Mouse (Mus musculus) megakaryocyte-erythroid progenitor cell, adult 5-6 weeks (primary cell): ENCODE data around the gene Irf9. TPM values are rescaled to one million over a fixed set of nuclear protein-coding genes. Genes with fewer than 3 reads are reported as not detected.
A peak's percentile ranks its signal among the peaks of the same experiment; 100 is the strongest.

Source experiments
- ATAC-seq: replicated peaks from 2 replicates; pipeline ENCODE4 v1.8.0; 2016; ENCODE audit warnings: mild to moderate bottlenecking, inconsistent platforms; ENCODE audit not compliant: severe bottlenecking, poor library complexity, low FRiP score, low TSS enrichment
- total RNA-seq, 2 experiments: library from RNA; stranded (forward) in 1 of 2; stranded (reverse) in 1 of 2; fragments of 200-1000, 215-1000 nt in 1 of 2; fragments of >200 nt in 1 of 2; fragmentation: Nextera tagmentation in 1 of 2; gene quantifications; 2 replicates each; pipeline ENCODE4 v1.2.3; 2014 to 2017

Irf9 gene
- total RNA-seq, 2 experiments from 2014 or later, result 41.7 to 65.2 TPM

- no peak for ATAC-seq
These were observed 23.6 kb upstream of the Irf9 start for GRCm38 (mm10) chr14:55579511-55580496.

DNA sequence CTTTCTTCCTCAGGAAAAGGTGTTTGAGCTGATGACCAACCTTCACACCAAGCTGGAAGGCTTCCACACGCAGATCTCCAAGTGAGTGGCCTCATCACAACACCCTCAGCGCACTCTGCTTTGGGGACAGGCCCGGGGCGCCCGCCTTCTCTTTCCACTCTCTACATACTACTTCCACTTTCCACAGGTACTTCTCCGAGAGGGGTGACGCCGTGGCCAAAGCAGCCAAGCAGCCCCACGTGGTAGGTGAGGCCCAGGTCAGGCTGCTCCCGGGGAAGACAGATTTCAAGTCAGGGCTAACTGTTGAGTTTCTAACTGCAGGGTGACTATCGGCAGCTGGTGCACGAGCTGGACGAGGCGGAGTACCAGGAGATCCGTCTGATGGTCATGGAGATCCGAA is 22.6 kb upstream of the Irf9 start:
- ATAC-seq, result no peak

GRCm38 (mm10) chr14:55581981-55582681 is 21.2 kb upstream of the Irf9 start:
- ATAC-seq, result no peak

DNA sequence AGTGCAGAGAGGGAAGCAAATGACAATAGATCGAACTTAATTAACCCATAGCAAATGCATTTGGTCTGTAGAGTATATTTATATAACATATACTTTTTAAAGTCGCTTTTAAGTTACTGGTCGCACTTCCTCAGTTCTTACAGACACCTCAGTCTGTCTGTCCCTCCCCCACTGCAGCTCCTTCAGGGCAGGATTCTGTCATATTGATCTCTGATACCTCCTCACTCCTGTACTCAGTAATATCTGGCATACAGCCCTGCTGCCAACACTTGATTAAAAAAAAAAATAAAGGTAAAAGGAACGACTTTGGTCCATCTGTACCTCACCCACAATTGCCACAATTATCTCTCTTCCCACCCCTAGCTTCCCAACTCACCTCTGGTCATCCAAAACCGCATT is 19.1 kb upstream of the Irf9 start:
- ATAC-seq, result no peak

- ATAC-seq, result peak; percentile 85
These were observed 18.4 kb upstream of the Irf9 start, which contains the start of gene Emc9 for GRCm38 (mm10) chr14:55584702-55585565. TSS of gene Emc9 (minus strand) at chr14:55585302.

GRCm38 (mm10) chr14:55585566-55585960 is 17.8 kb upstream of the Irf9 start:
- ATAC-seq, result peak; percentile 12

DNA sequence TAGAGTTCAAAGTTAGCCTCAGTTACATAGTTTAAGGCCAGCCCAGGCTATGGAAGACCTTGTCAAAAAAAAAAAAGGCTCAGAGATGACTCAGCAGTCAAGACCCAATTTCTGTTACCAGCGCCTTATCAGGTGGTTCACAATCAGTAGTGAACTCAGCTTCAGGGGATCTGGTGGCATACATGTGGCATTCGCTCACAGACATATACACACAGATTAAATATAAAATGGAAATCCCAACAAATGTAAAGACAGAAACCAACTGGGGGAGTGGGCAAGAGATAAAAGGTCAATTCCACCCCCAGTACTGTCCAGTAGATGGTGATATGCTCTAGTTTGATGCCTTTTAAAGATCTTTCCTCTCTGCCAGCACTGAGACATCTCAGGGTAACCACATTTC is 17.2 kb upstream of the Irf9 start:
- peak; percentile 50 for ATAC-seq

- ATAC-seq, result no peak
These were observed 14.1 kb upstream of the Irf9 start for GRCm38 (mm10) chr14:55589271-55589670.

DNA sequence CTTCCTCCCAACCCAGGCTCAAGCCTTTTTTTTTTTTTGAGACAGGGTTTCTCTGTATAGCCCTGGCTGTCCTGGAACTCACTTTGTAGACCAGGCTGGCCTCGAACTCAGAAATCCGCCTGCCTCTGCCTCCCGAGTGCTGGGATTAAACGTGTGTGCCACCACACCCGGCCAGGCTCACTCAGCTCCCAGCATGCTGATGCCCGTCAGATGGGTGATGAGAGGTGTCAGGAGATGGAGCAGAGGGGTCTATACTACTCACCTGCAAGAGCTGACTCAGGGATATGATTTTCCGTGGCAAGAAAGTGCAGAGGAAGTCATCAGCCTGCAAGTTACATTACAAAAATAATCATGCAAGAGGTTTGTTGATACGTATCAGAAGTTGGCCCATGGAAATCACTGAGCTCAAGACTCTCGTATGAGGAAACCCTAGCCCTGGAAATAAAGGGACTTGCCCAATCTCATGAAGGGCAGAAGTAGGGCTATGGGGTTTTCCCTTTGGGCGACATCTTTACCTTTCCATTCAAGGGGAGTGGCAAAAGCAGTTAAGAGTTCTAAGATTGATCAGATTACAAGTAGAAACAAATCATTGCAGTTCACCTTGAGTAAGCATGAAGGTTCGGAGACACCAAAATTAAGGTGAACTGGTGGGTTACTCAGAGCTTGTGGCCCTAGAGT is 13.5 kb upstream of the Irf9 start:
- ATAC-seq, result no peak

- ATAC-seq, result peak; percentile 80
These were observed 12.5 kb upstream of the Irf9 start, which contains the start of gene Psme2 for GRCm38 (mm10) chr14:55590748-55591330. TSS of gene Psme2 (minus strand) at chr14:55591113.

- peak; percentile 86 for ATAC-seq
These were observed 12.0 kb upstream of the Irf9 start, which contains the start of gene Rnf31 for GRCm38 (mm10) chr14:55591331-55591891. TSS of gene Rnf31 (plus strand) at chr14:55591708.

DNA sequence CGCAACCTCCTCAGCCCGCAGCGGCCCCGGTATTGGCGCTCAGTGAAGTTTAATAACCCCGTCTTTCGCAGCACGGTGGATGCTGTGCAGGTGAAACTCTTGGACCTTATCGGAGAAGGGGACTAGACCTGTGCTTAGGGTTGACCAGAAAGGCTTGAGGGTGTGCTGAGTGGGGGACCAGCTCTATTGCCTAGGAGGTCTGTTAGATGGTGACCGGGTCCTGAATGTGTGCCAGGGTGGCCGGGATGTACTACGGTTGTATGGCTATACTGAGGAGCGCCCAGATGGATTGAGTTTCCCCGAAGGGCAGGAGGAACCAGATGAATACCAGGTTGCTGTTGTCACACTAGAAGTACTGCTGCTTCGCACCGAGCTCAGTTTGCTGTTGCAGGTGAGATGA is 11.1 kb upstream of the Irf9 start:
- no peak for ATAC-seq

DNA sequence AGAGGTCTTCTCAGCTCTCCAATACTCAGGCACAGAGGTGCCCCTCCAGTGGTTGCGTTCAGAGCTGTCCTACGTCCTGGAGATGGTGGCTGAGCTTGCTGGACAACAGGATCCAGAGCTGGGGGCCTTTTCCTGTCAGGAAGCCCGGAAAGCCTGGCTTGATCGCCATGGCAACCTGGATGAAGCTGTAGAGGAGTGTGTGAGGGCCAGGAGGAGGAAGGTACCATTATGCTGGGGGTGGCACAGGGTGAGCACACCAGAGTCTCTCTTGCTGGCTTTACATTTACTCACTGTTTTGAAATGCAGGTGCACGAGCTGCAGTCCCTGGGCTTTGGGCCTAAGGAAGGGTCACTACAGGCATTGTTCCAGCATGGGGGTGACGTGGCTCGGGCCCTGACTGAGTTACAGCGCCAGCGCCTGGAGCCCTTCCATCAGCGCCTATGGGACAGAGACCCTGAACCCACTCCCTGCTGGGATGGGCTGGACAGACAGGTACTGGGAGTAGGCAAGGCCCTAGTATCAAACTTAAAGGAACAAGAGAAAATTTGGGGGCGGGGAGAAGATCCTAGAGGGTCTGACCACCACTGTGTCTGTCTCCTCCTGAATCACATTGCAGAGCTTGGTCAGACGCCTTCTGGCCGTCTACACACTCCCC is 7.2 kb upstream of the Irf9 start:
- ATAC-seq, result no peak

- ATAC-seq, result no peak
These were observed 4.6 kb upstream of the Irf9 start for GRCm38 (mm10) chr14:55598521-55599390.

GRCm38 (mm10) chr14:55603633-55604576 is 534 bp downstream of the Irf9 start:
- peak; percentile 90 for ATAC-seq

DNA sequence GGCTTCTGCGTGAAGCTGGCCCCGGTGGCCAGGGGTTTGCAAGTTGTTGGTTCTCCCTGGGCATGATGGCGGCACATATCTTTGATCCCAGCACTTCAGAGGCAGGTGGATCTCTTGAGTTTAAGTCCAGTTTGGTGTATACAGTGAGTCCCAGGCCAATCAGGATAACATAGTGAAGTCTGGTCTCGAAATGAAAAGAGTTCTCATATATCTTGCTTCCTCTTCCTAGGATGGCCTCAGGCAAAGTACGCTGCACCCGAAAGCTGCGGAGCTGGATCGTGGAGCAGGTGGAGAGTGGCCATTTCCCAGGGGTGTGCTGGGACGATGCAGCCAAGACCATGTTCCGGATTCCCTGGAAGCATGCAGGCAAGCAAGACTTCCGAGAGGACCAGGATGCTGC is 1.5 kb downstream of the Irf9 start:
- no peak for ATAC-seq
